Mouse (Mus musculus): ENCODE measurements around the gene 1700023F06Rik.

GRCm38 (mm10) chr11:103164391-103164790 is 44.0 kb downstream of the 1700023F06Rik start:
- no peak for TF ChIP-seq CTCF (IDR thresholded peaks at IDR 0.05)
- no peak for TF ChIP-seq EP300 (IDR thresholded peaks at IDR 0.05)

Data from lung, postnatal 0 days (tissue).